Mouse (Mus musculus) macrophage (primary cell): ENCODE results near the gene Parp9. TPM values are rescaled to one million over a fixed set of nuclear protein-coding genes. Genes with fewer than 3 reads are reported as not detected.
"Not testable (repeated sequence)": the region's sequence is repeated elsewhere in the genome, so short reads cannot be mapped to it uniquely, and the experiment has no call there.

Experiments
- H3K27ac ChIP-seq: fragments of 350-480 bp; formaldehyde crosslinking; 2 replicates; pipeline ENCODE4 v1.9.0; 2021
- H3K36me3 ChIP-seq: fragments of 350-480 bp; formaldehyde crosslinking; 2 replicates; pipeline ENCODE4 v1.9.0; 2021; ENCODE audit errors: inconsistent target
- H3K4me3 ChIP-seq: fragments of 350-480 bp; formaldehyde crosslinking; 2 replicates; pipeline ENCODE4 v1.9.0; 2021; ENCODE audit errors: inconsistent target
- H3K79me2 ChIP-seq: fragments of 350-480 bp; formaldehyde crosslinking; 2 replicates; pipeline ENCODE4 v1.9.0; 2021; ENCODE audit errors: inconsistent target
- WGBS: methylation state at CpG from one replicate; pipeline ENCODE4 v1.1.7; 2026; ENCODE audit warnings: inconsistent platforms; ENCODE audit not compliant: missing documents; 5-methylcytosine and 5-hydroxymethylcytosine counted together
- polyA plus RNA-seq: library from polyadenylated mRNA; stranded (reverse); fragments of 250-400 nt; gene quantifications from 3 replicates; pipeline ENCODE4 v1.2.4, GENCODE M21; 2018; ENCODE audit warnings: inconsistent platforms
- total RNA-seq, 78 experiments: library from RNA; depleted of rRNA; stranded (reverse); fragments of 250-400 nt; gene quantifications; 1 replicate in 9 of 78; 2 replicates in 24 of 78; 3 replicates in 43 of 78; 4 replicates in 2 of 78; pipeline ENCODE4 v1.2.4; 2018; ENCODE audit warnings: inconsistent platforms in 56 of 78

Gene Parp9
- 100 to 1,000 TPM; 130 to 963 (median 401) TPM for total RNA-seq (2018; cell fraction: chromatin; rRNA removed)
- total RNA-seq (2018; cell fraction: cytosol; rRNA removed), result 100 to 1,000 TPM in 14 of 26 experiments, 10 to 100 TPM in 12; 66.6 to 228 (median 159) TPM
- total RNA-seq (2018; cell fraction: nucleus; rRNA removed), result 100 to 1,000 TPM; 109 to 784 (median 320) TPM
- 50.3 to 109 TPM (median 52.0 TPM) in 3 replicates for polyA plus RNA-seq

GRCm38 (mm10) chr16:35938211-35939151 is at the start of gene Parp9, which contains the start of gene Dtx3l:
Gene Parp9, plus strand, starts transcription at chr16:35938470.
Gene Dtx3l, minus strand, starts transcription at chr16:35939151.
- Histone ChIP-seq H3K4me3 (peak within 1 kb of the TSS; percentile 98), H3K36me3 (peaks cover 56% of the 10 kb centered on the region), H3K79me2 (peaks cover 98% of the 10 kb centered on the region), H3K27ac (peak within 1 kb of the TSS; percentile 91)
- under 1% methylated on average over 51 of the region's 52 CpGs for WGBS

- WGBS, result 95% methylated on average over 5 of the region's 5 CpGs
- Histone ChIP-seq H3K36me3 (no peaks in the 10 kb centered on the region), H3K79me2 (no peaks in the 10 kb centered on the region), H3K27ac (no peak overlapping the region), H3K4me3 (no peak overlapping the region)
Measured at GRCm38 (mm10) chr16:35888910-35889309, 49.4 kb upstream of the Parp9 start.

GRCm38 (mm10) chr16:35890645-35891044 is 47.6 kb upstream of the Parp9 start:
- Histone ChIP-seq H3K4me3 (no peak overlapping the region), H3K79me2 (no peaks in the 10 kb centered on the region), H3K36me3 (no peaks in the 10 kb centered on the region), H3K27ac (no peak overlapping the region)
- 84% methylated on average over 3 of the region's 3 CpGs for WGBS

- not testable (repeated sequence) for H3K4me3 ChIP-seq, H3K79me2 ChIP-seq, H3K27ac ChIP-seq, H3K36me3 ChIP-seq
- WGBS, result 76% methylated on average over 5 of the region's 5 CpGs
Measured at GRCm38 (mm10) chr16:35891603-35892002, 46.7 kb upstream of the Parp9 start.

- Histone ChIP-seq H3K27ac (no peak overlapping the region), H3K36me3 (no peaks in the 10 kb centered on the region), H3K4me3 (no peak overlapping the region), H3K79me2 (no peaks in the 10 kb centered on the region)
- WGBS, result 84% methylated on average over 6 of the region's 6 CpGs
Measured at GRCm38 (mm10) chr16:35894997-35895396, 43.3 kb upstream of the Parp9 start.

GRCm38 (mm10) chr16:35900541-35900940 is 37.7 kb upstream of the Parp9 start:
- Histone ChIP-seq H3K27ac (no peak overlapping the region), H3K4me3 (no peak overlapping the region), H3K79me2 (no peaks in the 10 kb centered on the region), H3K36me3 (no peaks in the 10 kb centered on the region)
- 80% methylated on average over 3 of the region's 3 CpGs for WGBS

- 31% methylated on average over 6 of the region's 6 CpGs for WGBS
Measured at GRCm38 (mm10) chr16:35903014-35903640, 35.1 kb upstream of the Parp9 start.

GRCm38 (mm10) chr16:35904121-35904736 is 34.0 kb upstream of the Parp9 start:
- no peak overlapping the region for H3K4me3 ChIP-seq
- H3K79me2 ChIP-seq, result no peaks in the 10 kb centered on the region
- H3K27ac ChIP-seq, result peak overlapping the region; percentile 77
- no peaks in the 10 kb centered on the region for H3K36me3 ChIP-seq
- WGBS, result 2% methylated on average over 3 of the region's 4 CpGs

More at GRCm38 (mm10) chr16:35903014-35903640, 35.1 kb upstream of the Parp9 start:
- H3K4me3 ChIP-seq, result no peak overlapping the region
- H3K79me2 ChIP-seq, result no peaks in the 10 kb centered on the region
- no peaks in the 10 kb centered on the region for H3K36me3 ChIP-seq
- peak overlapping the region; percentile 77 for H3K27ac ChIP-seq

- H3K79me2 ChIP-seq, result no peaks in the 10 kb centered on the region
- H3K4me3 ChIP-seq, result no peak overlapping the region
- no peaks in the 10 kb centered on the region for H3K36me3 ChIP-seq
- 78% methylated on average over 3 of the region's 3 CpGs for WGBS
- no peak overlapping the region for H3K27ac ChIP-seq
Measured at GRCm38 (mm10) chr16:35905355-35905754, 32.9 kb upstream of the Parp9 start.

- 77% methylated on average over 6 of the region's 6 CpGs for WGBS
- Histone ChIP-seq H3K4me3 (no peak overlapping the region), H3K27ac (no peak overlapping the region), H3K36me3 (no peaks in the 10 kb centered on the region), H3K79me2 (no peaks in the 10 kb centered on the region)
Measured at GRCm38 (mm10) chr16:35905819-35906485, 32.3 kb upstream of the Parp9 start.

- Histone ChIP-seq H3K27ac (0 out of 2 replicates have a peak overlapping the region, but pooled peaks have one; percentile 50), H3K4me3 (no peak overlapping the region), H3K79me2 (no peaks in the 10 kb centered on the region), H3K36me3 (no peaks in the 10 kb centered on the region)
- 91% methylated on average over 5 of the region's 7 CpGs for WGBS
Measured at GRCm38 (mm10) chr16:35906887-35907286, 31.4 kb upstream of the Parp9 start.

- Histone ChIP-seq H3K36me3 (no peaks in the 10 kb centered on the region), H3K4me3 (no peak overlapping the region), H3K27ac (peak overlapping the region; percentile 50), H3K79me2 (no peaks in the 10 kb centered on the region)
- 54% methylated on average over 4 of the region's 4 CpGs for WGBS
Measured at GRCm38 (mm10) chr16:35907432-35908201, 30.7 kb upstream of the Parp9 start.

- 95% methylated on average over 3 of the region's 3 CpGs for WGBS
- Histone ChIP-seq H3K79me2 (no peaks in the 10 kb centered on the region), H3K4me3 (no peak overlapping the region), H3K27ac (no peak overlapping the region), H3K36me3 (no peaks in the 10 kb centered on the region)
Measured at GRCm38 (mm10) chr16:35911449-35911848, 26.8 kb upstream of the Parp9 start.
